Mouse (Mus musculus): ENCODE results near the gene Grin2c.

DNA sequence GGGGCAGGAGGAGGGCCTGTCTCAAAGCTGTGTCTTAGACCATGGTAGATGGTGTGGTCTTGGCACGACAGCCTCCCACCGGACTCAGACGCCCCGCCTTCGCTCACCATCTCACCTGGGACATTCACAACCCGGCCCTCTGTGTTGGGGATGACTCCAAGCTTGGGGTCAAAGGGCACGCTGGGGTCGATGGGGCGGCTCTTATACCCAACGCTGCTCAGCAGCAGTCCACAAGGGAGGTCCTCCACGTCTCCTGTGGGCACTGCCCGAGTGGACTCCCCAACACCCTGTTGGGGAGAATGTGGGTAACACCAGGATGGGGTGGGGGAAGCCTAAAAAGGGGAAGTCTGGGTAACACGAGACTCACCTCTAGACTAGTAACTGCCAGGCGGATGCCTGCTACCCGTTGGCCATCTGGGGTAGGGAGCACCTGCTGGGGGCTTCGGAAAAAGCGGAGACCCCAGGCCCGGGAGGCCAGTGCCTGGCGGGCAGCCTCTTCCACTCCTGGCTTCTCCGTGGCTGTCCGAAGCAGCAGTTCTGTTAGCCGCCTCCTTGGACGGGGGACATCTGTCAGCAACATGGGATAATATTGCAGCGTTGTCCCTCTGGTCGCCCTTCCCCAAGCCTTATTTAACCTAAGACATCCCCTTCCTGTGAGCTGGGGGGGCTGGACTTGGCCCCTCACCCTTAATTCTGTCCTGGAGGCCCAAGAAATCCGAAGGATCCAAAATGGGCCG is 2.5 kb upstream of the Grin2c start:
- TF ChIP-seq CTCF (IDR thresholded peaks at IDR 0.05; ENCODE audit: extremely low read depth, insufficient read depth, low read length) (no peak), POLR2A (IDR thresholded peaks at IDR 0.05; ENCODE audit: extremely low read depth, insufficient read depth, low read length) (no peak)
